Mouse (Mus musculus) kidney, embryonic 16.5 days (tissue): ENCODE data around the gene Supt3. TPM values are rescaled to one million over a fixed set of nuclear protein-coding genes. Genes with fewer than 3 reads are reported as not detected.

Experiments used
- ATAC-seq: fragments of 200-750 bp; cut with Nextera tagmentation; 2 replicates; pipeline ENCODE4 v1.8.0; 2017; ENCODE audit warnings: moderate TSS enrichment; ENCODE audit not compliant: low FRiP score, low TSS enrichment
- H3K27ac ChIP-seq: fragments of 300-500 bp; sonication (generic); 2 replicates; pipeline ENCODE4 v1.5.1; 2014; ENCODE audit warnings: low read length
- H3K27me3 ChIP-seq: fragments of 300-500 bp; sonication (generic); 2 replicates; pipeline ENCODE4 v1.6.1; 2014; ENCODE audit warnings: low read length, control low read depth, mixed read lengths; ENCODE audit not compliant: insufficient read depth
- H3K36me3 ChIP-seq: fragments of 300-500 bp; sonication (generic); 2 replicates; pipeline ENCODE4 v1.6.1; 2014; ENCODE audit warnings: low read length, control low read depth, mixed read lengths; ENCODE audit not compliant: insufficient read depth
- H3K4me1 ChIP-seq: fragments of 300-500 bp; sonication (generic); 2 replicates; pipeline ENCODE4 v1.6.1; 2014; ENCODE audit warnings: low read length, control low read depth, mixed read lengths; ENCODE audit not compliant: insufficient read depth
- H3K4me2 ChIP-seq: fragments of 300-500 bp; sonication (generic); replicated peaks from 2 replicates; pipeline ENCODE4 v1.6.1; 2014; ENCODE audit warnings: low read depth, low read length
- H3K4me3 ChIP-seq: fragments of 300-500 bp; sonication (generic); 2 replicates; pipeline ENCODE4 v1.5.1; 2014; ENCODE audit warnings: mild to moderate bottlenecking, low read length
- H3K9ac ChIP-seq: fragments of 300-500 bp; sonication (generic); replicated peaks from 2 replicates; pipeline ENCODE4 v1.6.1; 2014; ENCODE audit warnings: low read length
- H3K9me3 ChIP-seq: fragments of 300-500 bp; sonication (generic); 2 replicates; pipeline ENCODE4 v1.6.1; 2016; ENCODE audit warnings: low read length, control low read depth
- WGBS: fragments of 180-500 bp; shearing (Covaris S2); extraction: QIAGEN DNeasy Blood & Tissue Kit; methylation state at CpG from one replicate; pipeline ENCODE4 v1.1.7; 2014; 5-methylcytosine and 5-hydroxymethylcytosine counted together
- polyA plus RNA-seq: library from polyadenylated mRNA; unstranded; fragments of >200 nt; fragmentation: Nextera tagmentation; extraction: Ambion mirVana; gene quantifications from 2 replicates; pipeline ENCODE4 v1.2.1, GENCODE M21; 2015

The Supt3 gene
- polyA plus RNA-seq, 1 experiment from 2014 or later, result 20.7 TPM

DNA sequence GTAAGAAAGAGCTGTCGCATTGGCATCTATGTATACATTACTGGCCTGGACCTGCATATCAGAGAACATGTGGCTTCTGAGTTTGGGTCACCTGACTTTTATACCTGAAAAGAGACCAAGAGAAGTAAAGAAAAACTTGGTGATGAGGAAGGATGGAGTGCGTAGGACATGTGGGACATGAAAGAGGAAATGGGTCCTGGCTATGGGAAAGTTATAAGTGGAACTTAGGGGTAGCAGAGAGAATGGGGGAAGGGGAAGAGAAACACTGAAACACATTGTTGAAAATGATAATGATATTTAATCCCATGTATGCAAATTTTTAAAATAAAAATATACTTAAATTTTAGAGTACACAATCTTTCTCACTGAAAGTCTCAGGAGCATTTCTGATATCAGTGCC, 211.0 kb downstream of the Supt3 start:
- no peak for ATAC-seq
- WGBS, result 94% methylated on average over 2 of the region's 2 CpGs
- H3K4me1 ChIP-seq, result no peaks in the 10 kb centered on the region; the same call in 1 of the 2 replicates
- H3K27me3 ChIP-seq, result no peaks in the 10 kb centered on the region
- no peak overlapping the region for H3K4me3 ChIP-seq
- no peaks in the 10 kb centered on the region for H3K36me3 ChIP-seq
- H3K4me2 ChIP-seq, result no peak overlapping the region
- H3K27ac ChIP-seq, result no peak overlapping the region
- no peaks in the 10 kb centered on the region for H3K9me3 ChIP-seq
- H3K9ac ChIP-seq, result no peak overlapping the region

DNA sequence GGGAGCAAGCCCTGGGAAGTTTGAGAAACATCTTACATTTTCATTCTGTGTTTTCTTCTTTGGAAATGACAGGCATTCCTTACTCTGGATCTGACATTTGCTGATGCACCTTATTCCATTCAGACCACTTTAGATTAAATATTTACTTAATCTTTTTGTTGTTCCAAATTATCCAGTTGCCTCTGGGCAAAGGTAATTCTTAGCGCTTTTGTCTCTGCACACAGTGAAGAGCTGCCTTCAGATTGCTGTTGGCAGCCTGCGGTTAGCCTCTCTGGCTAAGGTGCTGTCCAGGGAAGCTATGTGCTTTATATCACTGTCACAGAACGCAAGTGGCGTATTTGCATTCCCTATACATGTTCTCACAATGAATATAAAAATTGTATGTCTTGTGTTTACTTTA, 226.4 kb downstream of the Supt3 start:
- H3K4me3 ChIP-seq, result no peak overlapping the region
- 92% methylated on average over 4 of the region's 4 CpGs for WGBS
- no peak overlapping the region for H3K27ac ChIP-seq
- no peaks in the 10 kb centered on the region for H3K36me3 ChIP-seq
- no peak for ATAC-seq
- H3K9ac ChIP-seq, result no peak overlapping the region
- H3K4me2 ChIP-seq, result no peak overlapping the region
- no peaks in the 10 kb centered on the region for H3K4me1 ChIP-seq
- no peaks in the 10 kb centered on the region for H3K9me3 ChIP-seq
- H3K27me3 ChIP-seq, result no peaks in the 10 kb centered on the region

DNA sequence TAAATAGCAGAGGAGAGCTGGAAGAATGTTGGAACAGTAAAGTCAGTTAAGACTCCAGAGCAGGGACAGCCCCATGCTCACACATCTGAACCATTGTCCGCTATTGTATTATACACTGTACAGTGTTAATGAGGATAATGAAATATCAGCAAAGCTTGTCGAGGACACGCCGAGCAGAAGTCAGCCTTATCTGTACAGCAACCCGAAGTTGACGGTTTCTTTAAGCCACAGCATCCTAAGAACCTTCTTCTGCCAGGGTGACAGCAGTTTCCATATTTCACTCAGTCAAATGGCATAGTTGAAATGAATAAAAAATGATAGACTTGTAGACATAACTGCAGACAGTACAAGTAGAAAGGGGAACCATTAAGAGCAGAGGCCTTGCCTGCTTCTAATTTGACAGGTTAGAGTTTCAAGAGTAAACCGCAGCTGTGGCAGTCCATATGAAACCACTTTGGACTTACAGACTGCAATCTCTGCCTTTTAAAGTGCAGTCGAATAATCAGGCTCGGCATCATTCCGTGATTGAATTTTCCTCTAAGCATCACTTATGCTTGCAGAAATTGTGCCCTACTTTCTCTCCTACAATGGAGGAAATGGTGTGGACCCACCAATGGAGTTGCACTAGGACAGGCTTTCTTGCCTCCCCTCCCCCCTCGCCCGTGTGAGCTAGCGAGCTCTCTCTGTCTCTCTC, 227.7 kb downstream of the Supt3 start:
- H3K4me2 ChIP-seq, result no peak overlapping the region
- H3K4me3 ChIP-seq, result no peak overlapping the region
- 87% methylated on average over 13 of the region's 13 CpGs for WGBS
- no peak overlapping the region for H3K9ac ChIP-seq
- no peaks in the 10 kb centered on the region for H3K4me1 ChIP-seq
- H3K27ac ChIP-seq, result no peak overlapping the region
- H3K36me3 ChIP-seq, result no peaks in the 10 kb centered on the region
- ATAC-seq, result no peak
- no peaks in the 10 kb centered on the region for H3K27me3 ChIP-seq
- no peaks in the 10 kb centered on the region for H3K9me3 ChIP-seq

DNA sequence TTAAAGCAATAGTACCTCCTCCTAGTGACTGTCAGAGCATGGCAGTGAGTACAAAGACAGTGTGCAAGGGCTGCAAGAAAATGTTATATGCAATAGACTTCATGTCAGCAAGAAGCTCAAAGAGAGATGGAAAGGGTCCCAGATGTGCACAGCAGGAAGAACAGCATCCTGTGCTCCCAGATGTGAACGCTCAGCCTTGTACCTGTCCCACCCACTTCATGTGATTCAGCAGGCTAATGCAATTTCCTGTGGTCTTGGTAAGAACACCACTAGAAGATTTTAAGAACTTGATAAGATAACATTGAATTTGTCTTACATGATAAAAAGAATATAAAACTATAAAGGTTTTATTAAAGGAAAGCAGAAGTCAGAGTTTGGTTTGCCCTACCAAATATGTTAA, 230.5 kb downstream of the Supt3 start:
- 76% methylated on average over 1 of the region's 1 CpGs for WGBS
- Histone ChIP-seq H3K9ac (no peak overlapping the region), H3K4me3 (no peak overlapping the region), H3K36me3 (no peaks in the 10 kb centered on the region), H3K27me3 (no peaks in the 10 kb centered on the region), H3K4me2 (no peak overlapping the region), H3K9me3 (no peaks in the 10 kb centered on the region), H3K4me1 (no peaks in the 10 kb centered on the region), H3K27ac (no peak overlapping the region)
- no peak for ATAC-seq

DNA sequence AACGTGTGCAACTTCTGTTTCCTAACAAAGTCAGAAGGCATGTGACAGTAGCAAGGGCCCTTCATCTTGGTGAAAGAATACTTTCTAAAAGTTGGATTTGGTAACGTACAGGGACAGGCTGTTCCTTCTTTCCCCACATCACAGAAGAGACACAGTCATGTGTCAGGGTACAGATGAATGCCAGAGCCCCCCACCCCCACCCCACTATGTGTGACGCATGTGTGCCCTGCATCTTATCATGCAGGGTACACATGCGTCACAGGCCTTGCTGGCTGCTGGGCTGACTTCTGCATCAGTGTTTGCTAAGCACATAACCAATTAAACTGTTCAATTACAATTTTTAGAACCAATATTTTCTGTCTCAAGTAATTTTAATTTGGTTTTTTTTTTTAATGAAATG, 231.7 kb downstream of the Supt3 start:
- 82% methylated on average over 4 of the region's 4 CpGs for WGBS
- Histone ChIP-seq H3K9me3 (no peaks in the 10 kb centered on the region), H3K27ac (no peak overlapping the region), H3K4me2 (no peak overlapping the region), H3K36me3 (no peaks in the 10 kb centered on the region), H3K4me1 (no peaks in the 10 kb centered on the region), H3K9ac (no peak overlapping the region), H3K4me3 (no peak overlapping the region), H3K27me3 (no peaks in the 10 kb centered on the region)
- no peak for ATAC-seq

DNA sequence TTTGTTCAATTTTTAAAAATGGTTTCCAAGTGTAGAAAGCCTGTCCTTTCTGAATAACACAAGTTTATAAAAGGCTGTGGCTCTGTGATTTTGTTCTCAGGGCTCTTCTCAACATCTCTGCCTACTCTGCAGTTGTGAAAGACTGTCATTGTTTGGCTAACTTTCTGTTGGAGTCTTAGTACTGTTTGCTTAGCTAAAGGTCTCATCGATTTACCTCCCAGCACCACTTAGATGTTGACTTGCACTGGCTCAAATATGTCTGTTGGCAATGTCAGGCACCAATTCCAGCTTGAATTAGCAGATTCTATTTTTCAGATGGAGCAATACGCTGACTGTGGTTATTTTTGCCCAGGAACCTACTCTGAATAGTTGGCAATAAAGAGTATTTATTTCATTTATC, 233.5 kb downstream of the Supt3 start:
- no peaks in the 10 kb centered on the region for H3K27me3 ChIP-seq
- 89% methylated on average over 2 of the region's 2 CpGs for WGBS
- no peak for ATAC-seq

DNA sequence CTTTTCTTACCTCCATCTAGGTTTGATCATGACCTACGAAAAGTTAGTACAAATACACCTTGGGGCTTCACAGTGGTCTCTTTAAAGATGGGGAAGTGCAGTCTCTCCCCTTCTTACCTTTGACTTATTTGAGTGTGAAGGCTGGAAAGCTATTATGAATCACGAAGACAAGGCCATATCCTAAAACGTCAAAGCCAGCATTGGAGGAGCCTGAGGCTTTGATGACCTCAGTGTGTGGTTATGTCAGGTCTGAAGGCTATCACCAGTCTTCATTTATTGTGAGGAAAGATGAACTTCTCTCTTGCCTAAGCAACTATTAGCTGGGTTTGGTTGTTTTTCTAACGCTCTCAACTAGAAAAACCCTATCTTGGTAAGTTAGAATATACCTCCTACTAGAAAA, 239.8 kb downstream of the Supt3 start:
- H3K9me3 ChIP-seq, result no peaks in the 10 kb centered on the region
- H3K4me3 ChIP-seq, result no peak overlapping the region
- H3K36me3 ChIP-seq, result no peaks in the 10 kb centered on the region
- 79% methylated on average over 4 of the region's 4 CpGs for WGBS
- H3K4me2 ChIP-seq, result no peak overlapping the region
- H3K9ac ChIP-seq, result no peak overlapping the region
- no peak overlapping the region for H3K27ac ChIP-seq
- H3K4me1 ChIP-seq, result no peaks in the 10 kb centered on the region
- H3K27me3 ChIP-seq, result no peaks in the 10 kb centered on the region
- no peak for ATAC-seq

More for the DNA sequence above, 233.5 kb downstream of the Supt3 start:
- Histone ChIP-seq H3K9ac (no peak overlapping the region), H3K36me3 (no peaks in the 10 kb centered on the region), H3K4me2 (no peak overlapping the region), H3K4me3 (no peak overlapping the region), H3K4me1 (no peaks in the 10 kb centered on the region), H3K27ac (no peak overlapping the region), H3K9me3 (no peaks in the 10 kb centered on the region)

DNA sequence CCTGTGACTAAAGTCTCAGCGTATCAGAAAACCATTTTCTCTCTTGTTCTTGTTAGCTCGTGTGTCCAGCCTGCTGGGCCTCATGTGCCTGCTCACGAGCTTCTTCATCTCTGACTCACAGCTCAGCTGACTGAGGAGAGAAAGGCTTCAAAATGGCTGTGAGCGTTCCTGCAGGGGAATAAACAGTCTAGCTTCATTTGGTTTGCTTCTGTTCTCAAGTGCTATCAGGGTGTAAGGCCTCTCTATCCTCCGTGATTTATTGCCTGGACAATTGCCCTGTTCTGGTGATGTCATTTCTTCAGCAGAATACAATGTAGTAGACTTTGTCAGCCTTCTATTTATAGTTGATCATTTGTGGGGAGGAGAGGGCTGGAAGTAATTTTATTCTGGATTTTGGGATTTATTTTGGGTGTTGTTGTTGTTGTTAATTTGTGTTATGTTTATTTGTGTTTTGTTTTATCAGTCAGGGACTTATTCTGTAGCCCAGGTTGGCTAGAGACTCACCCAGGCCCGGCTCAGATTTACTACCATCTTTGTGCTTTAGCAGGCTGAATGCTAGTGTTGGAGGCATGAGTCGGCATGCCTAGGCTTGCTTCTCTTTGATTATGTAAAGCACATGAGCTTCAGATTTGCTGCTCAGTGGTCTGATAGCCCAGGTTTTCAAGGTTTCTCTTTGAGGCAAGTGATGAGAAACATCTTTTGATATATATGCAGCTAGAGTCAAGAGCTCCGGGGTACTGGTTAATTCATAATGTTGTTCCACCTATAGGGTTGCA, 243.4 kb downstream of the Supt3 start:
- H3K36me3 ChIP-seq, result no peaks in the 10 kb centered on the region
- no peak overlapping the region for H3K27ac ChIP-seq
- ATAC-seq, result no peak
- WGBS, result 59% methylated on average over 8 of the region's 8 CpGs
- H3K4me2 ChIP-seq, result no peak overlapping the region
- no peak overlapping the region for H3K9ac ChIP-seq
- H3K4me1 ChIP-seq, result no peaks in the 10 kb centered on the region
- no peaks in the 10 kb centered on the region for H3K27me3 ChIP-seq
- no peak overlapping the region for H3K4me3 ChIP-seq
- H3K9me3 ChIP-seq, result no peaks in the 10 kb centered on the region

DNA sequence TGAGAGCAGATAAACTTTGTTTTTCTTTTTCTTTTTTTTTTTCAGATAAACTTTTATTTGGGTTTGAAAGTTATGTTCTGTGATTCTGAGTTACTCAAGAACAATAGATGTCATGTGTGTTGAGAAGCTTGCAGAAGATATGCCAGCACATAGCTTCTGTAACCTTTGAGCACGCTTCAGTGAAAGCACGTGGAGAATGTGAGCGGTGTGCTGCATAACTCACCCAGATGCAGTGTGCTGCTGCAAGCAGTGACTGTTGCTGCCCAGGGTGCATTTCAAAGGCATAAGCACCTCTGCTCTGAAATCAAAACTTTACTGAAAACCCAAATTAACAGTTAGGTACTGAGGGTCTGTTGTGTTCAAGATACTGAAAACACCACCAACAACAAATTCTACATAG, 251.5 kb downstream of the Supt3 start:
- no peaks in the 10 kb centered on the region for H3K9me3 ChIP-seq
- no peaks in the 10 kb centered on the region for H3K36me3 ChIP-seq
- H3K9ac ChIP-seq, result no peak overlapping the region
- 41% methylated on average over 3 of the region's 3 CpGs for WGBS
- H3K27ac ChIP-seq, result no peak overlapping the region
- no peaks in the 10 kb centered on the region for H3K27me3 ChIP-seq
- H3K4me3 ChIP-seq, result no peak overlapping the region
- H3K4me2 ChIP-seq, result no peak overlapping the region
- peaks cover 3% of the 10 kb centered on the region; the same call in 1 of the 2 replicates for H3K4me1 ChIP-seq
- ATAC-seq, result peak; percentile 59; the same call in 1 of the 2 replicates

DNA sequence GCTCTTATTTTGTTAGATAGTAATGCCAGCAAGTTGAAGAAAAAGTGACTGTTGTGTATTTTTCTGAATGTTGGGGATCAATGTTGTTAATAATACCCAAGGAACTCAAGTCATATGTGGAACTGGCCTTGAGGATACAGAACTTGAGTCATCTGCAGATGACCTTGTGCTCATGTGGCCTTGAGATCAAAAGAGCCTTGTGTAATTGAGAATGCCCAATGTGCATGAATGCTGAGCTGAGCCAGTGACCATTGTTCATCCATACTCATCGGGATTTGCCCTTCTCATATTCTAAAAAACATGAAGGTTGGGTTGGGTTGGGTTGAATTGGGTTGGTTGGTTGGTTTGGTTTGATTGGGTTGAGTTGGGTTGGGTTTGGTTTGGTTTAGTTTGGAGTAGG, 252.2 kb downstream of the Supt3 start:
- no peak overlapping the region for H3K4me2 ChIP-seq
- no peak overlapping the region for H3K9ac ChIP-seq
- no peak for ATAC-seq
- no peaks in the 10 kb centered on the region for H3K36me3 ChIP-seq
- peaks cover 3% of the 10 kb centered on the region; the same call in 1 of the 2 replicates for H3K4me1 ChIP-seq
- H3K9me3 ChIP-seq, result no peaks in the 10 kb centered on the region
- no peaks in the 10 kb centered on the region for H3K27me3 ChIP-seq
- no peak overlapping the region for H3K4me3 ChIP-seq
- 96% methylated on average over 1 of the region's 1 CpGs for WGBS
- no peak overlapping the region for H3K27ac ChIP-seq
